Mouse (Mus musculus): ENCODE results near the gene Mogat1. TPM values are rescaled to one million over a fixed set of nuclear protein-coding genes. Genes with fewer than 3 reads are reported as not detected.

Gene Mogat1
- polyA plus RNA-seq (2012; ENCODE audit: low replicate concordance): not detected in 2 replicates

DNA sequence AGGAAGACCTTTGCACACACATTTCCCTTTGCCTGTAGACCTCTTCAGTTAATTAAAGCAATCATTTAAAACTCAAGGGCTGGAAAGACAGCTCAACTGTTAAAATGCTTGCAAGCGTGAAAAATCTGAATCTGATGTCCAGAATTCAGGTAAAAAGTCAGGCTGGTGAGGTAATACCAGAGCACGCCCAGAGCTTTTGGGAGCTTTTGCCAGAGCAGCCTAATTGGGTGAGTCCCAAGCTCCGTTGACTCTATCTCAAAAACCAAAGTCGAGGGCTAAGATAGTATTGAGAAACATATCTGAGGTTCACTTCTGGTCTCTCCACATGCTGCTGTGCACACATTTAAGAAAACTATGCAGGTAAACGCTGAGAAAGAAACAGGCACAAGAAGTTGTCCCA lies at the start of gene Mogat1:
Gene Mogat1, plus strand, starts transcription at position 130 of the 400 bp plus-strand sequence.

DNA sequence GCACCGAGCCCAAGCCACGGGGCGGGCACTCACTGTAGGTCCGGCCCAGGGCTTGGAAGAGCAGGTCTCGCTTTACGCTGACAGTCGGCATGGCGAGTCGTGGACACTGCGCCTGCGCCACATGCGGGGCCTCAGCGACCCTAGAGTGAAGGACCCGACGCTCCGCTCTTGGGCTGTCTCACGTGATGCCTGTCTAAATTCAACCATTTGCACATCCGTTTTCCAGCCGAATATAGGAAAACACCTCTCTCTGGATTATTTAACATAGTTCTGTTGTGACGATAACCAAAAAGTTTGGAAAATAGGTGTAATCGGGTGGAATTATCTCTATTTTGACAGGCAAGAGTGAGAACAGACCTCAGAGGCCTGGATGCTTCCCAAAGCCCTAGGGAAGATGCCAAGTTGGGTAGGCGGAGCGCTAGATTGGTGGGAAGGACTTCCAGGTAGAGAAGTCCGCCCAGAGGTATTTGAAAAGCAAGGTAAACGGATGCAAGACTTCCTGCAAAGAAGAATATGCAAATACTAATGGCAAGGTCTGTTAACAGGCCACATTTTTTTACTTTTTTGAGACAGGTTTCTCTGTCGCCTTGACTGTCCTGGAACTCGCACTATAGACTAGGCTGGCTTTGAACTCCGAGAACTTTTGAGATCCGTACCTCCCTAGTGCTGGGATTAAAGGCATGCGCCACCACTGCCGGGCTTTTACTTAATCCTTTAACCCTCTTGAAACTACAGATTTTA lies 21.9 kb upstream of the Mogat1 start, which contains the start of gene Farsb:
Gene Farsb, minus strand, starts transcription at position 146 of the 741 bp plus-strand sequence.

DNA sequence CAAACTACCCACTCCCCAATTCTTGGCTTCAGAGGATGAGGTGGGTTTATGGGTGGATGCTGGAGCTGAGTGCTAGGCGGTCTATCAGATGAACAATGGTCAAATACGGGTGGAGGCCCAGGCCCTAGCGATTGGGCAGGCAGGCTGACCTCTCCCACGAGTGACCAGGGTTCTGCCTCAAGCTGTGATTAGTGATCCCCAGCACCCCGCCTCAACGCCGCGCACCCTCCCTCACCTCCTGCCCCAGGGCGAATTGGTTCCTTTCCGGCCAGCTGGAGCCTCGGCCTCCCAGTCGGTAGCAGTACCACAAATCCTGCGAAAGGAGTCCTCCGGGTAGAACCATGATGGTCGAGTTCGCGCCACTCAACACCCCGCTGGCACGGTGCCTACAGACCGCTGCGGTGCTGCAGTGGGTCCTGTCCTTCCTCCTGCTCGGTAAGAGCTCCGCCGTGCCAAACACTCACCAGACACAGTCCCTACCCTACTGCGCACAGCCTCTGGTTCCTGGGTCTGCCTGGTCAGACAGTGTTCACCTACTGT lies 900 bp downstream of the Mogat1 start, which contains the start of gene BC035947:
Gene BC035947, minus strand, starts transcription at position 538 of the 540 bp plus-strand sequence.

Other genes with a start within 250 kb of the Mogat1 start
- 0.06 and 0.11 TPM in 2 replicates for gene Sgpp2, start 200.6 kb upstream of the Mogat1 start, polyA plus RNA-seq (2012; ENCODE audit: low replicate concordance)
- gene Farsb, start 22.1 kb upstream of the Mogat1 start, polyA plus RNA-seq (2012; ENCODE audit: low replicate concordance): 2.1 and 10.1 TPM in 2 replicates
- gene BC035947, start 1.2 kb downstream of the Mogat1 start, polyA plus RNA-seq (2012; ENCODE audit: low replicate concordance): 0.06 TPM in 1 of 2 replicates, not detected in the other
- gene Acsl3, start 146.8 kb downstream of the Mogat1 start, polyA plus RNA-seq (2012; ENCODE audit: low replicate concordance): 1.9 and 2.9 TPM in 2 replicates
- gene Utp14b, start 147.0 kb downstream of the Mogat1 start, polyA plus RNA-seq (2012; ENCODE audit: low replicate concordance): 0.11 and 0.16 TPM in 2 replicates

All from leukemia stem cell, adult 10-12 weeks (primary cell).